Comparison of ENCODE assay signal across 14 mouse cellular contexts in genomic region chr15:63162881-63163549, GRCm38 (mm10).
DNase-seq lines count a peak whose midpoint lies in the region; ATAC-seq lines count a peak whose summit lies in the region.
"Had no signal": no experiment of that assay in that cellular context is flagged by ENCODE, and none has a peak within 500 bp of the region (broad histone marks: within the 10 kb centered on the region; RNA-seq: fewer than 3 reads in every experiment).

No protein-coding gene starts in this region.

- no peak overlapping the region for H3K9ac ChIP-seq in stomach, embryonic 15.5 days
- no peak overlapping the region for H3K9ac ChIP-seq in liver, embryonic 11.5 days (ENCODE audit: low read depth, low read length)
- H3K9ac ChIP-seq: embryonic facial prominence, embryonic 13.5 days; limb, embryonic 13.5 days; midbrain, embryonic 12.5 days had no signal

- H3K36me3 ChIP-seq in stomach, embryonic 15.5 days, result no peaks in the 10 kb centered on the region
- H3K36me3 ChIP-seq in liver, embryonic 11.5 days (ENCODE audit: control insufficient read depth, insufficient read depth, low read length), result no peaks in the 10 kb centered on the region
- H3K36me3 ChIP-seq: embryonic facial prominence, embryonic 13.5 days; limb, embryonic 13.5 days; midbrain, embryonic 12.5 days had no signal

- WGBS in stomach, embryonic 15.5 days, result 34% methylated on average over 4 of the region's 4 CpGs
- 48% methylated on average over 4 of the region's 4 CpGs for WGBS in liver, embryonic 11.5 days

- H3K27ac ChIP-seq in stomach, embryonic 15.5 days, result 0 out of 2 replicates have a peak overlapping the region, but pooled peaks have one; percentile 35
- H3K27ac ChIP-seq in liver, embryonic 11.5 days (ENCODE audit: low read depth, low read length), result no peak overlapping the region
- H3K27ac ChIP-seq: embryonic facial prominence, embryonic 13.5 days; limb, embryonic 13.5 days; midbrain, embryonic 12.5 days had no signal

- H3K4me2 ChIP-seq in stomach, embryonic 15.5 days, result no peak overlapping the region
- H3K4me2 ChIP-seq in liver, embryonic 11.5 days, result no peak overlapping the region
- H3K4me2 ChIP-seq: embryonic facial prominence, embryonic 13.5 days; limb, embryonic 13.5 days; midbrain, embryonic 12.5 days had no signal

- H3K4me1 ChIP-seq in stomach, embryonic 15.5 days, result peaks cover 3% of the 10 kb centered on the region; the same call in 1 of the 2 replicates
- H3K4me1 ChIP-seq in liver, embryonic 11.5 days (replicated peaks; ENCODE audit: control insufficient read depth, insufficient read depth, low read length), result no peaks in the 10 kb centered on the region; the same call in 1 of the 2 replicates
- H3K4me1 ChIP-seq: midbrain, embryonic 12.5 days had no signal

- no peak for DNase-seq in frontal cortex, postnatal 25 days (ENCODE audit: low spot score in 2 of 2)
- DNase-seq in right cerebral cortex, adult 2 months (ENCODE audit: low spot score in 2 of 2), result peak; percentile 21
- DNase-seq in right cerebral cortex, postnatal 25 days, result no peak
- peak; percentile 14 for DNase-seq in layer of hippocampus, adult 11-12 months (ENCODE audit: low spot score)
- no peak for DNase-seq in ovary, adult 18-20 months (ENCODE audit: low spot score)
- no peak for DNase-seq in liver, embryonic 11.5 days (ENCODE audit: low spot score)
- DNase-seq: gastrocnemius, postnatal 36 days; kidney, adult 8-10 months had no signal

- no peaks in the 10 kb centered on the region for H3K27me3 ChIP-seq in stomach, embryonic 15.5 days (replicated peaks)
- no peaks in the 10 kb centered on the region for H3K27me3 ChIP-seq in liver, embryonic 11.5 days (replicated peaks; ENCODE audit: control insufficient read depth, insufficient read depth, low read length)
- H3K27me3 ChIP-seq: CH12.LX; embryonic facial prominence, embryonic 13.5 days; limb, embryonic 13.5 days; midbrain, embryonic 12.5 days had no signal

- H3K9me3 ChIP-seq in stomach, embryonic 15.5 days, result no peaks in the 10 kb centered on the region
- H3K9me3 ChIP-seq in liver, embryonic 11.5 days (ENCODE audit: control insufficient read depth, low read length), result no peaks in the 10 kb centered on the region
- H3K9me3 ChIP-seq: embryonic facial prominence, embryonic 13.5 days; limb, embryonic 13.5 days; midbrain, embryonic 12.5 days had no signal

- ATAC-seq in frontal cortex, adult (ENCODE audit: low TSS enrichment), result peak; percentile 88
- no peak; the same call in 1 of the 2 replicates for ATAC-seq in stomach, embryonic 15.5 days (ENCODE audit: insufficient read depth, low FRiP score, low read depth)
- no peak for ATAC-seq in liver, embryonic 11.5 days (replicated peaks; ENCODE audit: low FRiP score)

- H3K4me3 ChIP-seq in stomach, embryonic 15.5 days (replicated peaks), result no peak overlapping the region
- H3K4me3 ChIP-seq in liver, embryonic 11.5 days (ENCODE audit: low read depth, low read length), result no peak overlapping the region
- H3K4me3 ChIP-seq: embryonic facial prominence, embryonic 13.5 days; limb, embryonic 13.5 days; midbrain, embryonic 12.5 days had no signal

Comparison
In these comparisons a context has a peak if more than half of its experiments do, and no peak if none do; other contexts are left out.
1. DNase-seq: peak in right cerebral cortex, adult 2 months (2 of 2) and layer of hippocampus, adult 11-12 months (single experiment); none in frontal cortex, postnatal 25 days (0 of 2), right cerebral cortex, postnatal 25 days (single experiment), ovary, adult 18-20 months (single experiment) and liver, embryonic 11.5 days (single experiment).